17 mouse cellular contexts compared by ENCODE assay signal in the genomic region with DNA sequence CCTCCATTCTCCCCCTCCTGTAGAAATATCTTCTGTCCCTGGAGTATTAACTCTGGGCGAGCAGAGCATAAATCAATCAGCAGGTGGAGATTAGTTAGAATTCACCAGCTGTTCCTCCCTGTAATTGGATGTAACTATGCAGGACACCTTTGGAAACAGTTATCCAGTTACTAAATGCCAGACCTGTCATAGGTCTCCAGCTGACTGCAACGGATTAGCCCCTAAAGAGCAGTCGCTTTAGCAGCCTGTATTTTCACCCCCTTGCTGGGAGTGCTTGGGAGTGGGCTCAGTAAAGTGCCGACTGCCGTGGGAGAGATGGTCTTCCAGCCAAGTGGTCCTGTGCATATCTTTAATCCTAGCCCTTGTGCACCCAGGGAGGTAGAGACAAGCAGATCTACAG. TPM values are rescaled to one million over a fixed set of nuclear protein-coding genes. Genes with fewer than 3 reads are reported as not detected.
A peak's percentile ranks its signal among the peaks of the same experiment; 100 is the strongest.
DNase-seq lines count a peak whose midpoint lies in the region; ATAC-seq lines count a peak whose summit lies in the region.
"Had no signal": no experiment of that assay in that cellular context is flagged by ENCODE, and none has a peak within 500 bp of the region (broad histone marks: within the 10 kb centered on the region; RNA-seq: fewer than 3 reads in every experiment).

No protein-coding gene starts in this region.

- no peaks in the 10 kb centered on the region for H3K9me3 ChIP-seq in hindbrain, embryonic 11.5 days (ENCODE audit: control insufficient read depth, low read length)
- H3K9me3 ChIP-seq in hindbrain, embryonic 10.5 days, result no peaks in the 10 kb centered on the region
- no peaks in the 10 kb centered on the region for H3K9me3 ChIP-seq in embryonic facial prominence, embryonic 14.5 days (ENCODE audit: control insufficient read depth, low read length)
- no peaks in the 10 kb centered on the region for H3K9me3 ChIP-seq in hindbrain, embryonic 16.5 days (ENCODE audit: control insufficient read depth, low read length)
- H3K9me3 ChIP-seq in midbrain, embryonic 15.5 days, result no peaks in the 10 kb centered on the region
- H3K9me3 ChIP-seq: intestine, embryonic 15.5 days; lung, embryonic 15.5 days; stomach, embryonic 15.5 days had no signal

- no peak for DNase-seq in hindbrain, embryonic 11.5 days (ENCODE audit: low spot score)
- no peak for DNase-seq in hindbrain, embryonic 10.5 days (ENCODE audit: low spot score)
- DNase-seq in embryonic facial prominence, embryonic 14.5 days (ENCODE audit: low spot score), result no peak
- DNase-seq in urinary bladder, postnatal 25 days (ENCODE audit: low spot score), result no peak
- DNase-seq: cerebellum, adult 18-20 months; gastrocnemius, postnatal 10 days; liver; thymus, postnatal 36 days had no signal

- ATAC-seq in hindbrain, embryonic 11.5 days (ENCODE audit: low FRiP score), result peak; percentile 25; the same call in 1 of the 2 replicates
- no peak for ATAC-seq in embryonic facial prominence, embryonic 14.5 days (ENCODE audit: low read depth)
- no peak for ATAC-seq in hindbrain, embryonic 16.5 days
- no peak for ATAC-seq in midbrain, embryonic 15.5 days (replicated peaks)
- no peak for ATAC-seq in erythroid progenitor cell, adult 5-6 weeks (replicated peaks; ENCODE audit: low FRiP score, poor library complexity, severe bottlenecking)
- ATAC-seq: activated CD4-positive, CD25-positive, alpha-beta regulatory T cell, adult 4 months; intestine, embryonic 15.5 days had no signal

- no peaks in the 10 kb centered on the region for H3K4me1 ChIP-seq in hindbrain, embryonic 11.5 days (replicated peaks; ENCODE audit: control insufficient read depth, insufficient read depth, low read length)
- peaks cover 14% of the 10 kb centered on the region; the same call in 1 of the 2 replicates for H3K4me1 ChIP-seq in hindbrain, embryonic 10.5 days (replicated peaks)
- H3K4me1 ChIP-seq in embryonic facial prominence, embryonic 14.5 days (ENCODE audit: control insufficient read depth, insufficient read depth, low read length), result peaks cover 17% of the 10 kb centered on the region
- H3K4me1 ChIP-seq in hindbrain, embryonic 16.5 days (ENCODE audit: control insufficient read depth, insufficient read depth, low read depth, low read length), result peaks cover 12% of the 10 kb centered on the region
- peaks cover 22% of the 10 kb centered on the region for H3K4me1 ChIP-seq in midbrain, embryonic 15.5 days

- no peak overlapping the region for H3K9ac ChIP-seq in hindbrain, embryonic 11.5 days (ENCODE audit: low read depth, low read length)
- no peak overlapping the region for H3K9ac ChIP-seq in embryonic facial prominence, embryonic 14.5 days (ENCODE audit: low read depth, low read length)
- H3K9ac ChIP-seq in hindbrain, embryonic 16.5 days (ENCODE audit: low read depth, low read length), result no peak overlapping the region
- no peak overlapping the region for H3K9ac ChIP-seq in midbrain, embryonic 15.5 days
- H3K9ac ChIP-seq: intestine, embryonic 15.5 days; lung, embryonic 15.5 days; stomach, embryonic 15.5 days had no signal

- no peak overlapping the region for H3K4me3 ChIP-seq in hindbrain, embryonic 11.5 days (ENCODE audit: low read depth, low read length)
- H3K4me3 ChIP-seq in hindbrain, embryonic 10.5 days, result no peak overlapping the region
- H3K4me3 ChIP-seq in embryonic facial prominence, embryonic 14.5 days (ENCODE audit: low read depth, low read length), result no peak overlapping the region
- H3K4me3 ChIP-seq in hindbrain, embryonic 16.5 days (ENCODE audit: low read length), result no peak overlapping the region
- no peak overlapping the region for H3K4me3 ChIP-seq in midbrain, embryonic 15.5 days
- H3K4me3 ChIP-seq: intestine, embryonic 15.5 days; lung, embryonic 15.5 days; stomach, embryonic 15.5 days had no signal

- no peak overlapping the region for H3K4me2 ChIP-seq in hindbrain, embryonic 11.5 days (replicated peaks; ENCODE audit: low read depth, low read length)
- no peak overlapping the region for H3K4me2 ChIP-seq in embryonic facial prominence, embryonic 14.5 days (ENCODE audit: low read depth, low read length)
- H3K4me2 ChIP-seq in hindbrain, embryonic 16.5 days (ENCODE audit: low read length), result no peak overlapping the region
- H3K4me2 ChIP-seq in midbrain, embryonic 15.5 days, result no peak overlapping the region
- H3K4me2 ChIP-seq: intestine, embryonic 15.5 days; lung, embryonic 15.5 days; stomach, embryonic 15.5 days had no signal

- 42% methylated on average over 5 of the region's 5 CpGs for WGBS in hindbrain, embryonic 11.5 days
- 55% methylated on average over 5 of the region's 5 CpGs for WGBS in hindbrain, embryonic 10.5 days
- 40% methylated on average over 5 of the region's 5 CpGs for WGBS in embryonic facial prominence, embryonic 14.5 days
- 23% methylated on average over 5 of the region's 5 CpGs for WGBS in hindbrain, embryonic 16.5 days
- WGBS in midbrain, embryonic 15.5 days, result 20% methylated on average over 5 of the region's 5 CpGs

- no peaks in the 10 kb centered on the region for H3K27me3 ChIP-seq in hindbrain, embryonic 11.5 days (ENCODE audit: control insufficient read depth, insufficient read depth, low read length)
- H3K27me3 ChIP-seq in hindbrain, embryonic 10.5 days (ENCODE audit: insufficient read depth, poor library complexity, severe bottlenecking), result no peaks in the 10 kb centered on the region
- H3K27me3 ChIP-seq in embryonic facial prominence, embryonic 14.5 days (replicated peaks; ENCODE audit: control insufficient read depth, insufficient read depth, low read length), result no peaks in the 10 kb centered on the region
- H3K27me3 ChIP-seq in hindbrain, embryonic 16.5 days (replicated peaks; ENCODE audit: control insufficient read depth, insufficient read depth, low read length), result no peaks in the 10 kb centered on the region
- no peaks in the 10 kb centered on the region for H3K27me3 ChIP-seq in midbrain, embryonic 15.5 days (replicated peaks)
- H3K27me3 ChIP-seq: intestine, embryonic 15.5 days; lung, embryonic 15.5 days; stomach, embryonic 15.5 days had no signal

- H3K27ac ChIP-seq in hindbrain, embryonic 11.5 days (ENCODE audit: low read depth, low read length), result 0 out of 2 replicates have a peak overlapping the region, but pooled peaks have one; percentile 59
- no peak overlapping the region for H3K27ac ChIP-seq in hindbrain, embryonic 10.5 days
- peak overlapping the region; percentile 34; the same call in 1 of the 2 replicates for H3K27ac ChIP-seq in embryonic facial prominence, embryonic 14.5 days (replicated peaks; ENCODE audit: low read depth, low read length)
- H3K27ac ChIP-seq in hindbrain, embryonic 16.5 days (ENCODE audit: low read depth, low read length), result peak overlapping the region; percentile 63
- peak overlapping the region; percentile 61 for H3K27ac ChIP-seq in midbrain, embryonic 15.5 days
- H3K27ac ChIP-seq: intestine, embryonic 15.5 days; lung, embryonic 15.5 days; stomach, embryonic 15.5 days had no signal

- H3K36me3 ChIP-seq in hindbrain, embryonic 11.5 days (ENCODE audit: control insufficient read depth, insufficient read depth, low read length), result 0 out of 2 replicates have a peak, but pooled peaks cover 2% of the 10 kb centered on the region
- peaks cover 72% of the 10 kb centered on the region for H3K36me3 ChIP-seq in hindbrain, embryonic 10.5 days
- peaks cover 56% of the 10 kb centered on the region for H3K36me3 ChIP-seq in embryonic facial prominence, embryonic 14.5 days (ENCODE audit: control insufficient read depth, insufficient read depth, low read length)
- peaks cover 14% of the 10 kb centered on the region for H3K36me3 ChIP-seq in hindbrain, embryonic 16.5 days (ENCODE audit: control insufficient read depth, insufficient read depth, low read length)
- peaks cover 27% of the 10 kb centered on the region for H3K36me3 ChIP-seq in midbrain, embryonic 15.5 days (replicated peaks)

RNA-seq across cellular contexts. Expression of gene Copz1, which starts 17.1 kb away (rescaled TPM):
- 310 and 313 TPM in 2 replicates for polyA plus RNA-seq in hindbrain, embryonic 11.5 days (2014; fragmentation: Nextera tagmentation; extraction: Ambion mirVana)
- polyA plus RNA-seq in hindbrain, embryonic 10.5 days (2016; fragmentation: Nextera tagmentation; extraction: Ambion mirVana), result 288 and 299 TPM in 2 replicates
- polyA plus RNA-seq in embryonic facial prominence, embryonic 14.5 days (2014; fragmentation: Nextera tagmentation; extraction: Ambion mirVana), result 274 and 289 TPM in 2 replicates
- polyA plus RNA-seq in hindbrain, embryonic 16.5 days (2015; fragmentation: Nextera tagmentation; extraction: Ambion mirVana), result 207 and 209 TPM in 2 replicates
- polyA plus RNA-seq in midbrain, embryonic 15.5 days (2015; fragmentation: Nextera tagmentation; extraction: Ambion mirVana), result 197 and 203 TPM in 2 replicates
- 158 and 167 TPM in 2 replicates for total RNA-seq in erythroid progenitor cell, adult 5-6 weeks (2015; ENCODE audit: low replicate concordance)
- total RNA-seq in erythroid progenitor cell, adult 5-6 weeks (2017; ENCODE audit: low replicate concordance), result 37.6 and 42.4 TPM in 2 replicates

RNA-seq across cellular contexts. Expression of gene Gpr84, which starts 20.8 kb away (rescaled TPM):
- polyA plus RNA-seq in hindbrain, embryonic 11.5 days (2014; fragmentation: Nextera tagmentation; extraction: Ambion mirVana), result 0.11 and 0.34 TPM in 2 replicates
- 0.31 and 0.36 TPM in 2 replicates for polyA plus RNA-seq in hindbrain, embryonic 10.5 days (2016; fragmentation: Nextera tagmentation; extraction: Ambion mirVana)
- polyA plus RNA-seq in embryonic facial prominence, embryonic 14.5 days (2014; fragmentation: Nextera tagmentation; extraction: Ambion mirVana), result 0.13 and 0.47 TPM in 2 replicates
- polyA plus RNA-seq in hindbrain, embryonic 16.5 days (2015; fragmentation: Nextera tagmentation; extraction: Ambion mirVana), result 0.34 and 0.42 TPM in 2 replicates
- 0.31 and 0.34 TPM in 2 replicates for polyA plus RNA-seq in midbrain, embryonic 15.5 days (2015; fragmentation: Nextera tagmentation; extraction: Ambion mirVana)
- 0.72 TPM in 1 of 2 replicates, not detected in the other for total RNA-seq in erythroid progenitor cell, adult 5-6 weeks (2015; ENCODE audit: low replicate concordance)
- 3.9 TPM in 1 of 2 replicates, not detected in the other for total RNA-seq in erythroid progenitor cell, adult 5-6 weeks (2017; ENCODE audit: low replicate concordance)
- polyA plus RNA-seq: activated CD4-positive, CD25-positive, alpha-beta regulatory T cell, adult 4 months; forebrain, embryonic 11.5 days had no signal

RNA-seq across cellular contexts. Expression of gene Nfe2, which starts 31.4 kb away (rescaled TPM):
- 4.7 and 5.0 TPM in 2 replicates for polyA plus RNA-seq in hindbrain, embryonic 11.5 days (2014; fragmentation: Nextera tagmentation; extraction: Ambion mirVana)
- 7.3 and 8.5 TPM in 2 replicates for polyA plus RNA-seq in hindbrain, embryonic 10.5 days (2016; fragmentation: Nextera tagmentation; extraction: Ambion mirVana)
- polyA plus RNA-seq in embryonic facial prominence, embryonic 14.5 days (2014; fragmentation: Nextera tagmentation; extraction: Ambion mirVana), result 2.1 and 2.5 TPM in 2 replicates
- 0.65 and 0.69 TPM in 2 replicates for polyA plus RNA-seq in hindbrain, embryonic 16.5 days (2015; fragmentation: Nextera tagmentation; extraction: Ambion mirVana)
- 0.63 and 0.92 TPM in 2 replicates for polyA plus RNA-seq in midbrain, embryonic 15.5 days (2015; fragmentation: Nextera tagmentation; extraction: Ambion mirVana)
- 368 and 436 TPM in 2 replicates for total RNA-seq in erythroid progenitor cell, adult 5-6 weeks (2015; ENCODE audit: low replicate concordance)
- 353 and 370 TPM in 2 replicates for total RNA-seq in erythroid progenitor cell, adult 5-6 weeks (2017; ENCODE audit: low replicate concordance)
- total RNA-seq: layer of hippocampus, postnatal 14 days had no signal

RNA-seq across cellular contexts. Expression of gene Hnrnpa1, which starts 49.4 kb away (rescaled TPM):
- polyA plus RNA-seq in hindbrain, embryonic 11.5 days (2014; fragmentation: Nextera tagmentation; extraction: Ambion mirVana), result 1,309 and 1,311 TPM in 2 replicates
- 1,344 and 1,669 TPM in 2 replicates for polyA plus RNA-seq in hindbrain, embryonic 10.5 days (2016; fragmentation: Nextera tagmentation; extraction: Ambion mirVana)
- polyA plus RNA-seq in embryonic facial prominence, embryonic 14.5 days (2014; fragmentation: Nextera tagmentation; extraction: Ambion mirVana), result 573 and 661 TPM in 2 replicates
- 483 and 550 TPM in 2 replicates for polyA plus RNA-seq in hindbrain, embryonic 16.5 days (2015; fragmentation: Nextera tagmentation; extraction: Ambion mirVana)
- 669 and 721 TPM in 2 replicates for polyA plus RNA-seq in midbrain, embryonic 15.5 days (2015; fragmentation: Nextera tagmentation; extraction: Ambion mirVana)
- 198 and 238 TPM in 2 replicates for total RNA-seq in erythroid progenitor cell, adult 5-6 weeks (2015; ENCODE audit: low replicate concordance)
- total RNA-seq in erythroid progenitor cell, adult 5-6 weeks (2017; ENCODE audit: low replicate concordance), result 338 and 377 TPM in 2 replicates

RNA-seq across cellular contexts. Expression of gene Cbx5, which starts 50.0 kb away (rescaled TPM):
- 185 and 204 TPM in 2 replicates for polyA plus RNA-seq in hindbrain, embryonic 11.5 days (2014; fragmentation: Nextera tagmentation; extraction: Ambion mirVana)
- 157 and 186 TPM in 2 replicates for polyA plus RNA-seq in hindbrain, embryonic 10.5 days (2016; fragmentation: Nextera tagmentation; extraction: Ambion mirVana)
- polyA plus RNA-seq in embryonic facial prominence, embryonic 14.5 days (2014; fragmentation: Nextera tagmentation; extraction: Ambion mirVana), result 112 and 126 TPM in 2 replicates
- 120 and 124 TPM in 2 replicates for polyA plus RNA-seq in hindbrain, embryonic 16.5 days (2015; fragmentation: Nextera tagmentation; extraction: Ambion mirVana)
- polyA plus RNA-seq in midbrain, embryonic 15.5 days (2015; fragmentation: Nextera tagmentation; extraction: Ambion mirVana), result 147 and 153 TPM in 2 replicates
- total RNA-seq in erythroid progenitor cell, adult 5-6 weeks (2015; ENCODE audit: low replicate concordance), result 181 and 243 TPM in 2 replicates
- 214 and 236 TPM in 2 replicates for total RNA-seq in erythroid progenitor cell, adult 5-6 weeks (2017; ENCODE audit: low replicate concordance)
